Mouse (Mus musculus): ENCODE data around the gene Rab31. TPM values are rescaled to one million over a fixed set of nuclear protein-coding genes. Genes with fewer than 3 reads are reported as not detected.

Gene Rab31
- polyA plus RNA-seq, 1 experiment, result 32.1 TPM

GRCm38 (mm10) chr17:65717658-65718199, 54.8 kb downstream of the Rab31 start:
- Histone ChIP-seq H3K36me3 (ENCODE audit: control insufficient read depth, insufficient read depth, low read length) (no peaks in the 10 kb centered on the region), H3K27me3 (ENCODE audit: control insufficient read depth, insufficient read depth, low read length) (no peaks in the 10 kb centered on the region), H3K27ac (ENCODE audit: control insufficient read depth, insufficient read depth, low read depth, low read length) (no peak overlapping the region), H3K4me3 (ENCODE audit: control insufficient read depth, low read depth, low read length) (no peak overlapping the region), H3K4me1 (ENCODE audit: control insufficient read depth, insufficient read depth, low read length) (no peaks in the 10 kb centered on the region)
- no peak for TF ChIP-seq CTCF (IDR thresholded peaks at IDR 0.05; ENCODE audit: control insufficient read depth, insufficient read depth, insufficient replicate concordance, low read depth, low read length)
- TF ChIP-seq POLR2A (IDR thresholded peaks at IDR 0.05; ENCODE audit: control insufficient read depth, low read depth, low read length), result no peak

- no peaks in the 10 kb centered on the region for H3K36me3 ChIP-seq (ENCODE audit: control insufficient read depth, insufficient read depth, low read length)
- H3K4me1 ChIP-seq (ENCODE audit: control insufficient read depth, insufficient read depth, low read length), result no peaks in the 10 kb centered on the region; the same call in 1 of the 2 replicates
- TF ChIP-seq POLR2A (IDR thresholded peaks at IDR 0.05; ENCODE audit: control insufficient read depth, low read depth, low read length) (no peak), CTCF (IDR thresholded peaks at IDR 0.05; ENCODE audit: control insufficient read depth, insufficient read depth, insufficient replicate concordance, low read depth, low read length) (no peak)
- no peak overlapping the region for H3K4me3 ChIP-seq (ENCODE audit: control insufficient read depth, low read depth, low read length)
- no peaks in the 10 kb centered on the region for H3K27me3 ChIP-seq (ENCODE audit: control insufficient read depth, insufficient read depth, low read length)
- no peak overlapping the region for H3K27ac ChIP-seq (ENCODE audit: control insufficient read depth, insufficient read depth, low read depth, low read length)
These were observed 58.5 kb downstream of the Rab31 start for GRCm38 (mm10) chr17:65714060-65714459.

GRCm38 (mm10) chr17:65712861-65713535, 59.6 kb downstream of the Rab31 start:
- no peak overlapping the region for H3K27ac ChIP-seq (ENCODE audit: control insufficient read depth, insufficient read depth, low read depth, low read length)
- no peak for TF ChIP-seq CTCF (IDR thresholded peaks at IDR 0.05; ENCODE audit: control insufficient read depth, insufficient read depth, insufficient replicate concordance, low read depth, low read length)
- TF ChIP-seq POLR2A (IDR thresholded peaks at IDR 0.05; ENCODE audit: control insufficient read depth, low read depth, low read length), result no peak
- no peaks in the 10 kb centered on the region; the same call in 1 of the 2 replicates for H3K4me1 ChIP-seq (ENCODE audit: control insufficient read depth, insufficient read depth, low read length)
- no peaks in the 10 kb centered on the region for H3K27me3 ChIP-seq (ENCODE audit: control insufficient read depth, insufficient read depth, low read length)
- no peaks in the 10 kb centered on the region for H3K36me3 ChIP-seq (ENCODE audit: control insufficient read depth, insufficient read depth, low read length)
- H3K4me3 ChIP-seq (ENCODE audit: control insufficient read depth, low read depth, low read length), result no peak overlapping the region

DNA sequence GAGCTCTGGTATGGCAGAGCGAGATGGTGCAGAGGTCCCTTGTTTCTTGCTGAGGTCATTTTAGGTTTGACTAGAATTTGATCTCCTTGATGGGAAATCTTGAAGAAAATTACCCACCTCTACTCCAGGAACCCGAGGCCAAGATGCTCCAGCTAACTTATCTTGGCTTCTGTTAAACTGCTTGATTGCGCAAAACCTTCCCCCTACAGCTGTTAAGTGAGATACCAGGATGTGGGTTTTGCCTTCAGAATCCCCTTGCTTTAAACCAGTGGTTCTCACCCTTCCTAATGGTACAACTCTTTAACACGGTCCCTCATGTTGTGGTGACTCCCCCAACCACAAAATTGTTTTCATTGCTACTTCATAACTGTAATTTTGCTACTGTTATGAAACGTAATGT, 60.8 kb downstream of the Rab31 start:
- no peak for TF ChIP-seq POLR2A (IDR thresholded peaks at IDR 0.05; ENCODE audit: control insufficient read depth, low read depth, low read length)
- TF ChIP-seq CTCF (IDR thresholded peaks at IDR 0.05; ENCODE audit: control insufficient read depth, insufficient read depth, insufficient replicate concordance, low read depth, low read length), result no peak
- no peak overlapping the region for H3K4me3 ChIP-seq (ENCODE audit: control insufficient read depth, low read depth, low read length)
- no peaks in the 10 kb centered on the region for H3K27me3 ChIP-seq (ENCODE audit: control insufficient read depth, insufficient read depth, low read length)
- H3K4me1 ChIP-seq (ENCODE audit: control insufficient read depth, insufficient read depth, low read length), result no peaks in the 10 kb centered on the region; the same call in 1 of the 2 replicates
- H3K36me3 ChIP-seq (ENCODE audit: control insufficient read depth, insufficient read depth, low read length), result no peaks in the 10 kb centered on the region
- no peak overlapping the region for H3K27ac ChIP-seq (ENCODE audit: control insufficient read depth, insufficient read depth, low read depth, low read length)

GRCm38 (mm10) chr17:65710576-65710975, 62.0 kb downstream of the Rab31 start:
- H3K4me3 ChIP-seq (ENCODE audit: control insufficient read depth, low read depth, low read length), result no peak overlapping the region
- no peaks in the 10 kb centered on the region for H3K27me3 ChIP-seq (ENCODE audit: control insufficient read depth, insufficient read depth, low read length)
- H3K4me1 ChIP-seq (ENCODE audit: control insufficient read depth, insufficient read depth, low read length), result no peaks in the 10 kb centered on the region; the same call in 1 of the 2 replicates
- H3K36me3 ChIP-seq (ENCODE audit: control insufficient read depth, insufficient read depth, low read length), result no peaks in the 10 kb centered on the region
- H3K27ac ChIP-seq (ENCODE audit: control insufficient read depth, insufficient read depth, low read depth, low read length), result no peak overlapping the region
- TF ChIP-seq POLR2A (IDR thresholded peaks at IDR 0.05; ENCODE audit: control insufficient read depth, low read depth, low read length), result no peak
- TF ChIP-seq CTCF (IDR thresholded peaks at IDR 0.05; ENCODE audit: control insufficient read depth, insufficient read depth, insufficient replicate concordance, low read depth, low read length), result no peak

DNA sequence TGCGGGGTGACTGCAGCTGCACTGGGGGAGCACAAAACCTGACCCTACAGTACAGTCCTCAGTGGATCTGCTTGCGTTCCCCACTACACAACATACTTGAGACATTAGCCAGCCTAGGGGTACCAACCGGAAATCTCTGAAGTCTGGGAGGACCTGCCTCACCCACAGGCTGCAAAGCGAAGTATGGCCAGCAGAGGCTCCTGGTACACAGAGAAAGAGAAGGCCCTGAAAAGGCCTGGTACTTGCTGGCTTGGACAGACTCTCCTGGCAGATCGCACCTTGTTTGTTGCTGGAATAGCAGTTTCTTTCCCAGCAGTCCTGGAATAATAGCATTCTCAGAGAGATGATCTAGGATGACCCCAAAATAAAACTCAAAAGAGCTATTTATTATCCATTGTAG, 66.3 kb downstream of the Rab31 start:
- Histone ChIP-seq H3K27ac (ENCODE audit: control insufficient read depth, insufficient read depth, low read depth, low read length) (no peak overlapping the region), H3K27me3 (ENCODE audit: control insufficient read depth, insufficient read depth, low read length) (no peaks in the 10 kb centered on the region), H3K4me1 (ENCODE audit: control insufficient read depth, insufficient read depth, low read length) (peaks cover 5% of the 10 kb centered on the region), H3K4me3 (ENCODE audit: control insufficient read depth, low read depth, low read length) (no peak overlapping the region), H3K36me3 (ENCODE audit: control insufficient read depth, insufficient read depth, low read length) (no peaks in the 10 kb centered on the region)
- peak; percentile 36; the same call in 1 of the 2 replicates for TF ChIP-seq CTCF (IDR thresholded peaks at IDR 0.05; ENCODE audit: control insufficient read depth, insufficient read depth, insufficient replicate concordance, low read depth, low read length)
- TF ChIP-seq POLR2A (IDR thresholded peaks at IDR 0.05; ENCODE audit: control insufficient read depth, low read depth, low read length), result no peak

DNA sequence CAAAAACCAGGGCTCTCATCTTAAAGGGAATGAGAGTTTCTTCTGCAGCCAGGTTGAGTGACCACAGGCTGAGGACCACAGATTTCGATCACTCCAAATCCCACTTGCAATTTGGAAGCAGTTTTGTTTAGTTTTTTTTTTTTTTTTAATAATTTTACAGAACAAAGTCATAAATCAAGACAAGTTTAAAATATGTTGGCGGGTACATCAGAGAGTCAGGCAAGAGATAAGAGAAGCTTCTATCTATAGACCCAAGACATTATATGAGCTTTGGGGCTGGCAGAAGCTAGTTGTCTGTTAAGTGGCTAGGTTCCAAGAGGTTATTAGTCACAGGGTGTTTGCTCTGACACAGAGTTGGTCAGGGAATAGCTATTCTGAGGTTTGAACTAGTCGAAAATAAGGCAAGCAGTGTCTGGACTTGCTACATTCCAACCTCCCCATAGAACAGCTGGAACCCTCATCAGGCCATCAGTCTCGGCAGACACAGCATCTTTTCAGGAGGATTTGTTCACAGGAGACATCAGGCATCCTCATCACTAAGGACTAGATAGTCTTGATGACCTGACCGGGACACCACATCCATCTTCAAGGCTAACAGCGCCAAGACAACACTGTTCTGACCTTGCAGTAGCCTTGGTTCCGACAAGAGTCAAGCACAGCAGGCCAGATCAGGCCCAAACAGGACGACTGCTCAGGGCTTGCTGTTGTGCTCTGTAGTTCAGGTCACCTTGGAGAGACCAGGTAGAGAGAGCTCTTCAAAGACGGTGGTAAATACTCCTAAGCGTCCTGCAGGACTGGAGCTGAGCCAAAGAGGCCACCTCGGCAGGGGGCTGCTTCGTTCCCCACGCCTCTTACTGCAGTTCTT, 68.8 kb downstream of the Rab31 start:
- Histone ChIP-seq H3K27me3 (ENCODE audit: control insufficient read depth, insufficient read depth, low read length) (no peaks in the 10 kb centered on the region), H3K36me3 (ENCODE audit: control insufficient read depth, insufficient read depth, low read length) (no peaks in the 10 kb centered on the region), H3K4me1 (ENCODE audit: control insufficient read depth, insufficient read depth, low read length) (peaks cover 6% of the 10 kb centered on the region), H3K27ac (ENCODE audit: control insufficient read depth, insufficient read depth, low read depth, low read length) (peak overlapping the region; percentile 64), H3K4me3 (ENCODE audit: control insufficient read depth, low read depth, low read length) (no peak overlapping the region)
- no peak for TF ChIP-seq POLR2A (IDR thresholded peaks at IDR 0.05; ENCODE audit: control insufficient read depth, low read depth, low read length)
- TF ChIP-seq CTCF (IDR thresholded peaks at IDR 0.05; ENCODE audit: control insufficient read depth, insufficient read depth, insufficient replicate concordance, low read depth, low read length), result no peak
